Mouse (Mus musculus) mesoderm, embryonic 11.5 days (tissue): ENCODE data around the gene Gm20388.

Experiments
- DNase-seq: peaks from one replicate; pipeline ENCODE4 v3.0.0-alpha.2; 2012; ENCODE audit warnings: low read depth, low spot score

Gene Gm20388

DNA sequence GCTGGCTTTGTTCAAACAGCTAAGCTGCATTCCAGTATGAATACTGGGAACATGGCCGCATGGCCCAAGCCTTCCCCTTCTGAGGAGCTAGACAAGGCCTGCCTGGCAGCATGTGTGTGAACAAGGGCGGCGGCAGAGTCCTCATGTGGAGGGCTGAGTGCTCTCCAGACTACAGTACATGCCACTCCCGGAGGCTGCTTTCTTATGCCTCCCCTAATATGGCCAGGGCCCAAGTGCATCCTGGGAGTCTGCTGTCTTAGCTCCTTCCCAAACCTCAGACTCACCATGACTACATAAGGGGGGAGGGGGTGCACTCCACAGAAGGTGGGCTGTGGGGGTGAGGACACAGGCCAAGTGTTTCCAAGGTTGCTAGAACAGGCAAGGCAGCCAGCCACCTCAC is 1882.0 kb downstream of the Gm20388 start:
- DNase-seq = no peak

DNA sequence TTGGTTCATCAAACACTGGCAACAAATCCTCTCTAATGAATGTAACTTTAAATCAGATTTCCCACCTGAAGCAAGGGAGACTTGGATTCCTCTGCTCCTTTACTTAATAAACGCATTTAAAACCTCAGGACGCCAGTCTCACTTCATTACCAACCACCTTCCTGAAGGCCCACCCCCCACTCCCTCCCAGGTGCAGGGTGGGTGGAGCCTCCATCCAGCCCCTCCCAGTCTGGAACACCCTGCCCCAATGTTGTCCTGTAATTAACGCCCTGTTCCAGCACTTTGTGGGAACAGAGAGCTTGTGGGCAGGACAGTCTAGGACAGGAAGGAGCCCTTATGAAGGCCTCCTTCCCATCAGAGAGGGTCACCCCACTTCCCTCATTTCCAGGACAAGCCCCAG is 1883.5 kb downstream of the Gm20388 start:
- no peak for DNase-seq

DNA sequence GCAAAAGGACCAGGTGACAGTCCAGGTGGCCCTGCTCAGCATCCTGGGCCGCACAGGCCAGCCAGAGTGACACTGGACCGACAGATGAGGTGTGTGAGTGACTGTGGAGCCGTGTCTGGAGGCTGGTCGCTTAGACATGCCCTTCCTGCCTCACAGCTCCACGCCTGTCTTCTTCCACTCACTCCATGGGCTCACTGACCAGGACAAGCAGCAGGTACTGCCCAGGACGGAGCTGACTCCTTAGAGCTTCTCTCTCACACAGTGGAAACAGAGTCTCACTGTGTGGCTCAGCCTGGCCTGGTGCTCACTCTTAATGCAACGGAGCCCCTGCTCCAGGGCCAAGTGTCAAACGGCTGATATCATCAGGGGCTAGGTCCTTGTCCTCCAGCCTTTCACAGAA is 1884.8 kb downstream of the Gm20388 start:
- DNase-seq = no peak

DNA sequence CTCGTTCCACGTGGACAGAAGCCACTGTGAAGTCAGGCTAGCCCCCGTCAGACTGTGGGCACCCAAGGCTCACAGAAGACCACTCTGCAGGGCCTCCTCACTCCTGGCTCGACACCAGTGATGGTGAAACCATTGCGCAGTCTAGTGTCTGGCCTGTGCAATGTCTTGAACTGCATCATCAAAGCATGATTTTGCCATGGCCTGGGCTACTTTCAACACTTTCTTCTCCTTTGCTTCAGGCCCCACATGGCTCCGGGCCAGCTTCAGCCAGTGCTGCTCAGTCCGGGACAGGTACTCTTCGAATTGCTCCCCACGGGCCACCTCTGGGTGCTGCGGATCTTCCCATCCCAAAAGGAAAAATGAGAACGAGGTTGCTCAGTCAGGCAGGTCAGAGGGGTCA is 1885.8 kb downstream of the Gm20388 start:
- DNase-seq = no peak

DNA sequence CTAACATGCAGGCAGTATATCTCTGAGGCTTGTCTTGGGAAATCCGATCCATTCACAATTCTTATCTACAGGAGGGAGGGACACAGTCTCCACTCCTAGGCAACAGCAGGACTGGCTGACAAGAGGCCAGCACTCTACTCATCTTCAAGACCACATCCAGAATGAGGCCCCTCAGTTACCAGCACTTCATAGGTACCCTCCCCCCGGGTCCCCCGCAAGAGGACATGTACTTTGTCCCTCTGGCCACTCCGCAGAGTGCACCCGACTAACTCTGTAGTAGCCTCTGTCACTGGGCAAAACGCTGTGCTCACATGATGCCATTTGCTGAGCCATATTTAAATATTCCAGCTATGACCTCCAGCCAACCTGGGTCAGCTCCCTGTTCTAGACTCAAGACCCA is 1887.8 kb downstream of the Gm20388 start:
- DNase-seq = no peak

DNA sequence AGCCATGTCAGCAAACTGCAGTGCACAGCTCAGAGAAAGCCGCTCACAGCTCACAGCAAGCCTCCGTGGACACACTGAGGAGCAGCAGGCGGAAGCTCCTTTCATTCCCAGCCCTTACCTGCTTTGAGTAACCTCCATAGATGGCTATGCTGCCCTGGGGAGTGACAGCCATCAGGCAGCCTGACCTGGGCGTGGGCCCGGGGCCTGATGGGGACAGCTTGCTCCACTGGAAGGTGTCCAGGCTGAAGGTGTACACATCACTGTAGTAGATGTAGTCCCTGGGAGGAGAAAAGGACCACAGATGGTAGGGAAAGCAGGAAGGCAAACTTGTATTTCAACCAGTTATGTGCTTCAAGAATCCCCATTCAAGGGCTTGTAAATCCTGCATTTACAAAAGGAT is 1894.2 kb downstream of the Gm20388 start:
- DNase-seq = no peak

DNA sequence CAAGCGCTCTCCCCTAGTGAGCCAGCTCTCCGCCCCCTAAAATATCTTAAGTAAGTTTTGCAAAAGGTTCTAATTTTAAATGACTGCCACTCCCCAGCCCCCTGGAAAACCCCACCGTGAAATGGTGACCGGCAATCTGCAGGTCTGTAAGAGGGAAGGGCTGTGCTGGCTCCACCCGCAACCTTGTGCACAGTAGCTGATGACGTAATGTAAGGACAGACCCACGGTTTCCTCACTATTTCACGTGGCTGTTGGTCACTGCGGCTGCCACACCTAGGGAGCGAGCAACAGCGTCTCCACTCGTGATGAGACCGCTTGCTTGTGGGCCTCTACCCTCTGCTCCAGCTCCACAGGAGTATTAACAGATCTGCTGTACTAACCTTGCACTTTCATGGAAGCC is 1895.5 kb downstream of the Gm20388 start:
- DNase-seq = no peak

DNA sequence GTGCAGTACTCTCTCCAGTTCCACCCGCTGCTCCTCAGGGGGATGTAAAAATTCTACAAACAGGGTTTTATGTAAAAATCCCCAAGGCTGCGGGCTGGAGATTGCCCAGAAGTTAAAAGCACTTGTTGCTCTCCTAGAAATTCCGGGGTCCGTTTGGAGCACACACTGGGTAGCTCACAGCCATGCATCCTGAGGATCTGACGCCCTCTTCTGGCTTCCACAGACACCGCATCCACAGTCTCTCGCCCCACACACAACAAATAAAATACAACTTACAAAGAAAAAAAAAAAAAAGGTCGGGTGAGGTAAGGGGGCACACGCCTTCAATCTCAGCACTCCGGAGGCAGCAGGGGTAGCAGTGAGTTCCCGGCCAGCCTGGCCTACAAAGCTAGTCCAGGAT is 1897.4 kb downstream of the Gm20388 start:
- no peak for DNase-seq

DNA sequence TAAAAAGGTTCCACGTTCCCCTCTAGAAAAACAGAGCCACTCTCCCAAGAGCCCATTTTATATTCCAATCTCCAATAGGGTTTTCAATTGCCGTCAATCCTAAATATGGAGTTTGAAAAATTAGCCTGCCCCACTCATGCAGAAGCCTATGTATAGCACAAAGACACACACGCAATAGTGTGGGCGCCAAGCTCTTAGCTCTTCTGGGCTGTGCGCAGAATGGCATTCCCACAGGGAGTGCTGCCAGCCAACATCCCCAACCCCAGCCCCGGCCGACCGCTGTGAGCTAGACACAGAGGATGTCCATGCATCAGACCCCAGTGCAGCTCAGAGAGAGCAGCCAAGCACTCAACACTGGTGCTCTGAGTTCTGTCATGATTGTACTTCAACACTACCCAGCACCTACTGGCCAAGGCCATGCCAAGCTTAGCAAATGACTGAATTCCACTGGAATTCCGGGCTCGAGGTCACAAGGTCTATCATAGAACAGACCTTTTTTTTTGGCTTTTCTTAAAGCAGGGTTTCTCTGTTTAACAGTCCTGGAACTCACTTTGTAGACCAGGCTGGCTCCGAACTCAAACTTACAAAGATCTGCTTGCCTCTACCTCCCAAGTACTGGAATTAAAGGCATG is 1899.0 kb downstream of the Gm20388 start:
- no peak for DNase-seq

DNA sequence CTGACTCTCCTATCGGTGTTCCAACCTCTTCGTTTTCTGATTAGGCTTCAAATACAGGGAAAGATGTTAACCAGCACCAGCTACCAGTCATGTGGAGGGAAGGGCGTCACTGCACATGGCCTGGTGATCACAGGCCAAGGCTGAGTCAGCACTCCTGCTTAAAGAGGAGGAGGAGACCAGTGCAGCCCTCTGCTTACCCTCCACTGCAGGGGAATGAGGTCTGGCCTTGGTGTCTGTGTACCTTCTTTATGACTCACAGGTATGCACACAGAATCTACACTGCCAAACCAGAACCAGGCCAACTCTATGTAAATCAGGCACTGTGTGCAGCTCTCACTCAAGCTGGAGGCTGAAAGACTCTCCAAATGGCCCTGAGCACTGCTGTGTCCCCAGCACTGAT is 1900.9 kb downstream of the Gm20388 start:
- DNase-seq = no peak

DNA sequence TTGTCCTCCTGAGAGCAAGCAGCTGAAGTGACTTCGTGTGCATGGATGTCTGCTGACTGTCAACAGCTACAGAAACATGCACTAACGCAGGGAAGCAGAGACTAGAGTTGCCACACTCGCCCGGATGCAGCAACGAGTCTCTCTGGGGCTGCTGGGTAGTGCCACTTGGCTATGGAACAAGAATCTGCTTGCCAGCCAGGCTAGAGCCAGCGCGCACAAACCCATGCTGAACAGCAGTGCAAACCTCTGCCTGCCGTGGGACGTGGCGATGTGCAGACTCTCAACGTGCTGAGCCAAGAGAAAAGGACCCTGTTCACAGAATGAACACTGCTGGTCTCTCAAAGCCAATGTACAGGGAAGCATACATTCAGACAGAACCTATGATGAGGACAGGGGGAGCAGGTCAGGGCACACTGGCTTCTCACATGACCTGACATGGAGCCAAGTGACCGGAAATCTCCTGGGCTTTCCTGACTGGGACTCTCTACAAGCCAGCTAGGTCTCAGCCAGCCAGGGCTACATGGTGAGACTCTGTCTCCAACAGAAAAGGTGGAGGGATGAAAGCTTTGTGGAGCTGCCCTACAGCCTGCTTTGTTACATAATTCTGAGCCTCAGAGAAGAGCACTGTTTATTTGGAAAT is 1901.4 kb downstream of the Gm20388 start:
- DNase-seq = no peak

DNA sequence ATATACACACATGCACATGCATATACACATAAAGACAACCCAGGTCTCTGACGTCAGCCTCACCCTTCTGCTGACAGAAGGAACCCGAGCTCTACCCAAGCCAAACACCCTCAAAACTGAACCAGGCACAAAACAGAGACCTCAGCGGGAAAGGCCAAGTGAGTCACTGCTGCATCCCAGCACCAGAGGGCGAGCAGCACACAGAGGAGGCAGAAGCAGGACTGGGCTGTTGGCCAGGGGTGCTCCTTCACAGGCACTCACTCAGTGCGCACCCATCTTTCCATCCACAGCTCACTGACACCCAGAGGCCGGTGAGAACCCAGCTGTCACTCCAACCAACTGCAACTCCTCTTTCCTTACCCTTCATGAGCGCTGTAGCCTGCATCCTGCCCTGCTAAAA is 1907.6 kb downstream of the Gm20388 start:
- no peak for DNase-seq

DNA sequence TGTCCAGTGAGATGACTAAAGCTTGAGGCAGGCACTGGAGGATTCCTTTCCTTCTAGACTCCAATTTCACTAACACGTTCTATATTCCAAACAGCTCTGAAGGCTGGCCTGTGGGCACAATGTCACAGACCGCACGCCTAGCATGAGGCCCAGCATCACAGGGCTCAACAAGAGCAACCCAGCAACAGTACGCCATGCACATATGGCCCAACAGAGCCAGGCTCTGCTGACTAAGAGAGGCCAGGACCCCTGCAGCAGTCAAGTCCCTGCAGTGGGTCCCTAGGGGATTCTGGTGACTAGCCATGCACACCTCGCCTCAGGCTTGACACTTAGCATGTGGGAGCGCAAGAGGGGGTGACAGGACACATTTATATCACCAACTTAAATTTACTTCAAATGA is 1910.2 kb downstream of the Gm20388 start:
- no peak for DNase-seq

DNA sequence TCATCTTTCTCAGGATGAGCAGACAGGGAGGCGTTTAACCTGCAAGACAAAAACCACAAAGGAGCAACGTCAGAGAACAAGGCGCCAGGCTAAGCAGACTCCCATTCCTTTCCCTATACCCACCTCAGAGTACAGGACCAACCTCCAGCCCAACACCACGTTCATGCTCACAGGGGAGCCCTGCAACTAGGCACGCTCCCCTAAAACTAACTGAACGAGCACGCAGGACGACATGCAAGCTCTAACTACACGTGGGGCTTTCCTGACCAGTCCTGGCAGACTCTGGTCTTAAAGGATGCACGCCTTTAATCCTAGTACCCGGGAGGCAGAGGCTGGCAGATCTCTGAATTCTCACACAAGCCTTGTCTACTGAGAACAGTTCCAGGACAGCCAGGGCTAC is 1910.7 kb downstream of the Gm20388 start:
- DNase-seq = no peak

DNA sequence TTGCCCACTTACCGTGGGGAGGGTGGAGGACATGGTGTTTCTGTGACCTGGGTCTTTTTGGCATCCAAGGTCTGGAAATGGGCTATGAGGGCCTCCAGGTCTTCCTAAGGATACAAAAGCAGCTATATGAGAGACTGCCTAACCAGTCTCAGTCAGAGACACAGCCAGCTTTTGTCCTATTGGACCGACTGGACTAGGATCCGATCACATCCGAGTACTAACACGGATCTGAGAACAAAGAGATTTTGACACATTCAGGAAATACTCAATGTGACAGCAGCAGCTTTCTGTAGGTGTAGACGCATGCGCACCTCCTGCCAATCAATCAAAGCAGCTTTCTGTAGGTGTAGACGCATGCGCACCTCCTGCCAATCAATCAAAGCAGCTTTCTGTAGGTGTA is 1911.1 kb downstream of the Gm20388 start:
- no peak for DNase-seq

DNA sequence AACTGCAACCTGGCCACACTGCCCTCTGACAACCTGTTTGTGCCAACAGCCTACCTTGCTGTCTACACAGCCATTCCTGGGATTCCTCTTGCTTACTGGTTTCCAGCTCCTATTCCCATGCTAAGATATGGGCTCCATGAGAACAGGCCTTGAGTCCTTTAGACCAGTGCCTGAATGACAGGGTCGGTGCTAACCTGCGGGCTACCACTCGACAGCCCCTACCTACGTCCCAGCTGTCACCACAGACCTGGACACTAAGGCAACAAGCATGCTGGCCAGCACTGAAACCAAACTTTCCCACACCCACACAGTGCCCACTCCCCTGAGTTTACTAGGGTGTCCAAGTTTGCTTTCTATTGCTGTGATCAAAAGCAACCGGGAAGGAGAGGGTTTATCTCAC is 1917.1 kb downstream of the Gm20388 start:
- no peak for DNase-seq

DNA sequence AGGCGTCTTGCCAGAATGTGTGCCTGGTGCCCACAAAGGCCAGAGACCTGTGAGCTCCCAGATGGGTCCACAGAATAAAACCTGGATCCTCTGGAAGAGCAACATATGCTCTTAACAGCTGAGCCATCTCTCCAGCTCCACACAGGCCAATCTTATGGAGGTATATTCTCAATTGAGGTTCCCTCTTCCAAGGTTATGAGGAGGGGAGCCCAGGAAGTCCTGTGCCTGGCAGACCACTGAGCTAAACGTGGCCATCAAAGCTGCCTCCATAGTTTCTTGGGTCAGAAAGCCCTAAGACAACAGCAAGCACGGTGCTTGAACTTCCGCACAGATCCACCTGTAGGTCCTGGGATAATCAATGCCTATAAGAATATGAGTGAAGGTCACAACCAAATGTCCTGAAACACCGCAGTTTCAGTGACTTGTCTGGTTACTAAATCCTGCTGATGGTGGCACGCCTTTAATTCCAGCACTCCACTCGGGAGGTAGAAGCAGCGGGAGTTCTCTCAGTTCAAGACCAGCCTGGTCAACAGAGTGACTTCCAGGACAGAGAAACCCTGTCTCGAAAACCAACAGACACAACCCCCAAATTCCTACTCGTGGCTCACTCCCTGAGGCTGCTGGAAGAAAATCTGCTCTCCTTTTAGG is 1917.9 kb downstream of the Gm20388 start:
- no peak for DNase-seq

DNA sequence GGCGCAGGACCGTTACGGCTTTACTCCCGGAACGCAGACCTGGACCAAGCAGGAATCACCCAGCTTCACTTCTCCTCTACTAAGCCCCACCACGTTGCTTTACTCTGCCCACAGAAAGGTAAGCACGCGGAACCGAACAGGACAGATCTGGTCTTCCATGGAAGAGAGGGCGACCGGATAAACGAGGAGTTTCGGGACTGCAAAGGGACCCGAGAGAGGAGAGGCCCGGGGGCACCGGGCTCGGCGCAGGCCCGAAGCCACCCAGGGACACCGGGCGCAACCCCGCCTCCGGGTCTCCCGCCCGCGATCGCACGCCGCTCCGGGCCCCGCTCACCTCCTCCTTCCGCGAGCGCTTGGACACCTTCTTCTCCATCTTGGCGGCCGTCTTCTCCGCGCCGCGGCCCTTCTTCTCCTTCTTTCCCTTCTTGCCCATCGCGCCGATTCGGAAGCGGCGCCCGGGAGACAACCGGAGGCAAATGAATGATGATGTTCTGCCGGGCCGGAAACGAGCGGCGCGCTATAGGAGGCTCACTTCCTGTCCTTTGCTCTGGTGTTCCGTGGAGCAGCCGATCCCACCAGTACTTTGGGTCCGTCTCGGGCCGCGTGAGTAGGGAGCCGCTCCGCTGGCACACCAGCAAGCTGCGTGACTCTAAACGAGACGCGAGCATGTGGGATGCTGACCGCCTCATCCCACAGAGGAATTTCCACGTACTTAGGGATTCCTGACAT is 1918.6 kb downstream of the Gm20388 start, which contains the start of gene Klhdc4:
Gene Klhdc4 (minus strand): TSS at position 522 of the 729 bp plus-strand sequence.
- peak; percentile 92 for DNase-seq

DNA sequence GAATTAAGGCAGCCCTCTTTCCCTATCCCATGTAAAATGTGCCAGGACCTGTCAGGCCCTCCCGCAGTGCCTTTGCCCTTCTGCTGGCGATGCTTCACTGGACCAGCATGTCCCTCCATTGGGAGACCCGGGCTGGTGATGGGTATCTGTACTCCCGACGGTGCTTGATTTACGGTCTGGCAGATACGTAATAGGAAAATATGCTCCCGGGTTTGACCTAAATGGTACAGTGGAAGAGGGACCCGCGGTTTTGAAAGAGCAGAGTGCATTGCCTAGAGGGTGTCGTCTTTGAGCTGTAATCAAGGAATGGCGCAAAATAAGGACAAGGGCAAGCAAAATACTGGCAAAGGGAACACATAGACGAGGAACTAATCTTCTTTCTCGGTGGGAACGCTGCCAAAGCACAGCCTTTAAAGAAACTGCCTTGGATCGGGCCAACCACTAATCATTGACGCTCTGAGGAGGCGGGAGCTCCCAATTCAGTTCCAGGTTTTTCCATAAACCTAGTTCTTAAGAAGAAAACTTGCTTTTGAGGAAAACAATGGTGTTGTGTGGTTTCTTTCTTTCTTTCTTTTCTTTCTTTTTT is 1919.2 kb downstream of the Gm20388 start:
- DNase-seq = no peak

DNA sequence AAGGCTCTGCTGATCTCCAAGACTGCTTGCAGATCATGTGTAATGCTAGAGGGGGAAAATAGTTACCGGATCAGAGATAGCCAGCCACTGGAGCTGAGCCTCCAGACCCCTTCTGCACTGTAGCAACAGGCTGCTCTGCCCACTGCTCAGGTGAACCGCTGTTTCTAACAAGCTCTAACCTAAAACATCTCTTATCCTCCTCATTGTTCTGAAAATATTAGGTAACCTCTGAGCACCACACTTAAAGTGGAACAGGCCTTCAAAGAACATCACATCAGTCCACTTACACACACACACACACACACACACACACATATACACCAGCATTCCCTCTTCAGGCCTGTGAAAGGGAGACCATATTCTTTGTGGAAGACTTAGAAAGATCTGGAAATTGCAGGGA is 1921.4 kb downstream of the Gm20388 start:
- DNase-seq = no peak

DNA sequence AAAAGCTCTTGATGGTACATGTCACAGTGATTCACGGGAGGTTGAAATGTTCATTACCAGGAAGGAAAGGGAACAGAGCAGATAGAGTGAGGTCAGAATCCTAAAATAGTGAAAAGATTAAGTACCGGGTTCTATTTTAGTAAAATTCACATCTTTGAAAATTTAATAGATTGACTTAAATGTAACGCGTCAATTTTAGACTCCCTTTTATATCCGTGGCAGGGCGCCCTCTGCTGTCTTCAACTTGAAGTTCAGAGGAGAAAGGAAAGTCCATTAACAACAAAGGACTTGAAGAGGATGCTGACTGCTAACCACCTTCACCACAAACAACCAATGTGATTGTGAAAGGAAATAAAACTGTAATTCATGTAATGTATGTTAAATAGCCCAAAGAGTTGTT is 1921.9 kb downstream of the Gm20388 start:
- DNase-seq = peak; percentile 71

DNA sequence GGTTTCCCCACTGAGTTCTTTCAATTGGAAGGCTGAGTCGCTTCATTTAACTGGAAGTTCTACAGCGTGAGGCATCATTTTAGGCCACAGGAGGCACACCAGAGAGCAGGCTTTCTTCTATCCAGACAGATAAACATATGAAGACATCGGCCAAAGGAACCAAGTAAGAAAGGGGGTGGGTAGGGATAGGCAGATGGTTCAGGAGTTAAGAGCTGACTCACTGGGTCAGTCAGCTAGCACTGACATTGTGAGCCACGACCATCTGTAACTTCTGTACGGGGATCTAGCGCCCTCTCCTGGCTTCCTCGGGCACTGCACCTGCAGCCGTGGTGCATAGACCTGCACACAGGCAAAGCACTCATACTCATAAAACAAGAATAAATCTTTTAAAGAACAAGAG is 1930.6 kb downstream of the Gm20388 start:
- DNase-seq = peak; percentile 83
